Mouse (Mus musculus) ES-Bruce4 (cell line): ENCODE measurements around the gene Arhgap6. TPM values are rescaled to one million over a fixed set of nuclear protein-coding genes. Genes with fewer than 3 reads are reported as not detected.

ENCODE experiments used
- H3K27ac ChIP-seq: 2 replicates; pipeline ENCODE4 v1.5.1; 2012; ENCODE audit warnings: low read length, inconsistent platforms; ENCODE audit not compliant: insufficient read depth
- H3K27me3 ChIP-seq: 2 replicates; pipeline ENCODE4 v1.6.1; 2012; ENCODE audit warnings: mild to moderate bottlenecking, low read length, inconsistent platforms; ENCODE audit not compliant: control insufficient read depth, poor library complexity, insufficient read depth, severe bottlenecking
- H3K36me3 ChIP-seq: 2 replicates; pipeline ENCODE4 v1.6.1; 2012; ENCODE audit warnings: inconsistent platforms, mild to moderate bottlenecking, low read length, moderate library complexity; ENCODE audit not compliant: control insufficient read depth, poor library complexity, insufficient read depth, severe bottlenecking
- H3K4me1 ChIP-seq: one replicate; pipeline ENCODE4 v1.8.1; 2011; ENCODE audit warnings: low read length; ENCODE audit not compliant: control insufficient read depth, insufficient read depth
- H3K4me3 ChIP-seq: 2 replicates; pipeline ENCODE4 v1.5.1; 2011; ENCODE audit warnings: low read depth, mild to moderate bottlenecking, low read length
- H3K9ac ChIP-seq: 2 replicates; pipeline ENCODE4 v1.6.1; 2012; ENCODE audit warnings: low read depth, mild to moderate bottlenecking, inconsistent platforms; ENCODE audit not compliant: poor library complexity, severe bottlenecking
- H3K9me3 ChIP-seq: replicated peaks from 2 replicates; pipeline ENCODE4 v1.6.1; 2012; ENCODE audit warnings: mild to moderate bottlenecking, low read length, inconsistent platforms; ENCODE audit not compliant: control insufficient read depth, poor library complexity, insufficient read depth, severe bottlenecking
- CTCF ChIP-seq: IDR thresholded peaks from one replicate; pipeline ENCODE4 v1.8.1; 2011; ENCODE audit warnings: low read depth, low read length
- EP300 ChIP-seq: IDR thresholded peaks from 2 replicates; pipeline ENCODE4 v1.6.1; 2011; ENCODE audit warnings: low read depth, low read length; ENCODE audit not compliant: insufficient read depth
- POLR2A ChIP-seq: IDR thresholded peaks from one replicate; pipeline ENCODE4 v1.8.1; 2011; ENCODE audit warnings: low read length; ENCODE audit not compliant: insufficient read depth
- polyA plus RNA-seq: library from polyadenylated mRNA; stranded (reverse); fragments of >200 nt; gene quantifications from 2 replicates; pipeline ENCODE4 v1.2.4, GENCODE M21; 2011; ENCODE audit warnings: low read depth; ENCODE audit not compliant: missing spikeins, insufficient read depth, insufficient read length

The Arhgap6 gene
- polyA plus RNA-seq, 1 experiment, result 1.2 TPM

- Histone ChIP-seq H3K27ac (no peak overlapping the region), H3K4me3 (no peak overlapping the region), H3K9me3 (no peaks in the 10 kb centered on the region), H3K36me3 (no peaks in the 10 kb centered on the region), H3K9ac (no peak overlapping the region), H3K27me3 (no peaks in the 10 kb centered on the region), H3K4me1 (no peaks in the 10 kb centered on the region)
- no peak for TF ChIP-seq POLR2A
- no peak for TF ChIP-seq CTCF
- no peak for TF ChIP-seq EP300
Observed at GRCm38 (mm10) chrX:169085871-169086270, 291.0 kb downstream of the Arhgap6 start.

GRCm38 (mm10) chrX:169089221-169089620 lies 294.3 kb downstream of the Arhgap6 start:
- no peaks in the 10 kb centered on the region for H3K4me1 ChIP-seq
- H3K27ac ChIP-seq, result no peak overlapping the region
- no peaks in the 10 kb centered on the region for H3K36me3 ChIP-seq
- H3K9ac ChIP-seq, result no peak overlapping the region
- no peak for TF ChIP-seq POLR2A
- TF ChIP-seq EP300, result no peak
- no peaks in the 10 kb centered on the region for H3K9me3 ChIP-seq
- H3K4me3 ChIP-seq, result no peak overlapping the region
- no peaks in the 10 kb centered on the region for H3K27me3 ChIP-seq

GRCm38 (mm10) chrX:169094601-169095000 lies 299.7 kb downstream of the Arhgap6 start:
- Histone ChIP-seq H3K4me3 (no peak overlapping the region), H3K9ac (no peak overlapping the region), H3K27me3 (no peaks in the 10 kb centered on the region), H3K4me1 (no peaks in the 10 kb centered on the region), H3K36me3 (no peaks in the 10 kb centered on the region), H3K9me3 (no peaks in the 10 kb centered on the region), H3K27ac (no peak overlapping the region)
- no peak for TF ChIP-seq CTCF
- no peak for TF ChIP-seq POLR2A
- no peak for TF ChIP-seq EP300

GRCm38 (mm10) chrX:169095584-169095983 lies 300.7 kb downstream of the Arhgap6 start:
- no peaks in the 10 kb centered on the region for H3K27me3 ChIP-seq

GRCm38 (mm10) chrX:169102665-169103064 lies 307.8 kb downstream of the Arhgap6 start:
- no peak overlapping the region for H3K9ac ChIP-seq
- H3K27me3 ChIP-seq, result no peaks in the 10 kb centered on the region
- no peaks in the 10 kb centered on the region for H3K36me3 ChIP-seq
- H3K4me3 ChIP-seq, result no peak overlapping the region
- no peaks in the 10 kb centered on the region for H3K9me3 ChIP-seq
- H3K4me1 ChIP-seq, result no peaks in the 10 kb centered on the region
- no peak overlapping the region for H3K27ac ChIP-seq
- TF ChIP-seq CTCF (no peak), POLR2A (no peak), EP300 (no peak)

More at GRCm38 (mm10) chrX:169095584-169095983, 300.7 kb downstream of the Arhgap6 start:
- Histone ChIP-seq H3K4me1 (no peaks in the 10 kb centered on the region), H3K4me3 (no peak overlapping the region), H3K27ac (no peak overlapping the region), H3K9ac (no peak overlapping the region), H3K36me3 (no peaks in the 10 kb centered on the region), H3K9me3 (no peaks in the 10 kb centered on the region)
- TF ChIP-seq EP300 (no peak), POLR2A (no peak), CTCF (no peak)

- no peak overlapping the region for H3K27ac ChIP-seq
- H3K4me3 ChIP-seq, result no peak overlapping the region
- TF ChIP-seq POLR2A (no peak), EP300 (no peak), CTCF (no peak)
- H3K9ac ChIP-seq, result no peak overlapping the region
- no peaks in the 10 kb centered on the region for H3K9me3 ChIP-seq
- H3K4me1 ChIP-seq, result no peaks in the 10 kb centered on the region
- H3K36me3 ChIP-seq, result no peaks in the 10 kb centered on the region
- H3K27me3 ChIP-seq, result no peaks in the 10 kb centered on the region
Observed at GRCm38 (mm10) chrX:169106048-169106622, 311.2 kb downstream of the Arhgap6 start.
